Mouse (Mus musculus): Measurements from ENCODE around the gene Cdadc1.

Gene Cdadc1

GRCm38 (mm10) chr14:59597398-59598259 lies at the start of gene Cdadc1:
TSS of gene Cdadc1 (minus strand) at chr14:59597959.
- TF ChIP-seq GATA4 (IDR thresholded peaks at IDR 0.05; ENCODE audit: insufficient replicate concordance, low read length) = no peak

- TF ChIP-seq GATA4 (IDR thresholded peaks at IDR 0.05; ENCODE audit: insufficient replicate concordance, low read length) = no peak
These were observed 49.3 kb upstream of the Cdadc1 start for GRCm38 (mm10) chr14:59646826-59647697.

GRCm38 (mm10) chr14:59644896-59645295 lies 47.1 kb upstream of the Cdadc1 start:
- TF ChIP-seq GATA4 (IDR thresholded peaks at IDR 0.05; ENCODE audit: insufficient replicate concordance, low read length) = no peak

GRCm38 (mm10) chr14:59644166-59644565 lies 46.4 kb upstream of the Cdadc1 start:
- TF ChIP-seq GATA4 (IDR thresholded peaks at IDR 0.05; ENCODE audit: insufficient replicate concordance, low read length) = no peak

GRCm38 (mm10) chr14:59643582-59643981 lies 45.8 kb upstream of the Cdadc1 start:
- TF ChIP-seq GATA4 (IDR thresholded peaks at IDR 0.05; ENCODE audit: insufficient replicate concordance, low read length) = no peak

GRCm38 (mm10) chr14:59641856-59642255 lies 44.1 kb upstream of the Cdadc1 start:
- TF ChIP-seq GATA4 (IDR thresholded peaks at IDR 0.05; ENCODE audit: insufficient replicate concordance, low read length) = no peak

- TF ChIP-seq GATA4 (IDR thresholded peaks at IDR 0.05; ENCODE audit: insufficient replicate concordance, low read length) = no peak
These were observed 41.3 kb upstream of the Cdadc1 start for GRCm38 (mm10) chr14:59638906-59639703.

- no peak for TF ChIP-seq GATA4 (IDR thresholded peaks at IDR 0.05; ENCODE audit: insufficient replicate concordance, low read length)
These were observed 36.2 kb upstream of the Cdadc1 start for GRCm38 (mm10) chr14:59633988-59634387.

GRCm38 (mm10) chr14:59633295-59633898 lies 35.6 kb upstream of the Cdadc1 start:
- no peak for TF ChIP-seq GATA4 (IDR thresholded peaks at IDR 0.05; ENCODE audit: insufficient replicate concordance, low read length)

- no peak for TF ChIP-seq GATA4 (IDR thresholded peaks at IDR 0.05; ENCODE audit: insufficient replicate concordance, low read length)
These were observed 34.3 kb upstream of the Cdadc1 start for GRCm38 (mm10) chr14:59632067-59632466.

GRCm38 (mm10) chr14:59630096-59630495 lies 32.3 kb upstream of the Cdadc1 start:
- no peak for TF ChIP-seq GATA4 (IDR thresholded peaks at IDR 0.05; ENCODE audit: insufficient replicate concordance, low read length)

- TF ChIP-seq GATA4 (IDR thresholded peaks at IDR 0.05; ENCODE audit: insufficient replicate concordance, low read length) = no peak
These were observed 31.5 kb upstream of the Cdadc1 start for GRCm38 (mm10) chr14:59629308-59629707.

GRCm38 (mm10) chr14:59627823-59628222 lies 30.1 kb upstream of the Cdadc1 start:
- TF ChIP-seq GATA4 (IDR thresholded peaks at IDR 0.05; ENCODE audit: insufficient replicate concordance, low read length) = no peak

GRCm38 (mm10) chr14:59627142-59627680 lies 29.5 kb upstream of the Cdadc1 start:
- no peak for TF ChIP-seq GATA4 (IDR thresholded peaks at IDR 0.05; ENCODE audit: insufficient replicate concordance, low read length)

Measured in liver, adult (tissue).